Mouse (Mus musculus) neutrophil, adult 5-6 weeks (primary cell): ENCODE data around the gene Gm10645. TPM values are rescaled to one million over a fixed set of nuclear protein-coding genes. Genes with fewer than 3 reads are reported as not detected.

Experiments
- total RNA-seq: library from RNA; stranded (forward); fragments of 200-1000 nt; gene quantifications from 2 replicates; pipeline ENCODE4 v1.2.3, GENCODE M21; 2017

The Gm10645 gene
- total RNA-seq, 1 experiment from 2014 or later: 1.2 TPM

Other genes with a start within 250 kb of the Gm10645 start
- 2.3 and 2.6 TPM in 2 replicates for gene Tbc1d9, start 818 bp downstream of the Gm10645 start, total RNA-seq
- not detected in 2 replicates for gene Ucp1, start 124.2 kb upstream of the Gm10645 start, total RNA-seq
- gene Elmod2, start 166.3 kb upstream of the Gm10645 start, total RNA-seq: 36.1 and 36.2 TPM in 2 replicates
- gene Mgat4d, start 182.3 kb upstream of the Gm10645 start, total RNA-seq: not detected in 2 replicates
- gene Clgn, start 223.7 kb upstream of the Gm10645 start, total RNA-seq: not detected in 2 replicates